Mouse (Mus musculus) bone marrow macrophage, adult 2 months (primary cell): ENCODE measurements around the gene Dntt.

Source experiments
- CTCF ChIP-seq: IDR thresholded peaks from 2 replicates; pipeline ENCODE4 v1.5.1; 2012; ENCODE audit warnings: low read depth, mild to moderate bottlenecking, low read length, moderate library complexity
- POLR2A ChIP-seq: IDR thresholded peaks from 2 replicates; pipeline ENCODE4 v1.6.1; 2012; ENCODE audit warnings: mild to moderate bottlenecking, low read depth, low read length, borderline replicate concordance

DNA sequence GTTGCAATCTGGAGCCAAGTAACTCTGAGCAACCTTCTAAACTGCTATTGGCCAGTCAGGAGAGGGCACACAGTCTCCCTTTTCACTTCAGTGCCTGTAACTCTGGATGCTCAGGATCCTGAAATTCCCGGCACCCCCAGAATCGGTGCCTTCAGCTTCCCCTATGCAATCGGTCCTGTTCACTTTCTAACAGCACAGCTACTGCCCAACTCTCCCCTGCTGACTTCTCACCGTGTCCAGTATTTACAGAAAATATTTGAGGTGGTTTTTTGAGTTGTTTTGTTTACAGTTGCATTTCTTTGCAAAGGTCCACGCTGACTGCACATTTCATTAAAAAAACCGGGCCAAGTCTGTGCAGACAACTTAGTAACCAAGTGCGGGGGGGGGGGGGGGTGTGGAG, 37.4 kb upstream of the Dntt start:
- TF ChIP-seq CTCF (no peak), POLR2A (no peak)
